Mouse (Mus musculus) right cerebral cortex, postnatal 14 days (tissue): Measurements from ENCODE around the gene Csrp1.

Experiments
- DNase-seq: peaks from one replicate; pipeline ENCODE4 v3.0.0; 2022

The Csrp1 gene

DNA sequence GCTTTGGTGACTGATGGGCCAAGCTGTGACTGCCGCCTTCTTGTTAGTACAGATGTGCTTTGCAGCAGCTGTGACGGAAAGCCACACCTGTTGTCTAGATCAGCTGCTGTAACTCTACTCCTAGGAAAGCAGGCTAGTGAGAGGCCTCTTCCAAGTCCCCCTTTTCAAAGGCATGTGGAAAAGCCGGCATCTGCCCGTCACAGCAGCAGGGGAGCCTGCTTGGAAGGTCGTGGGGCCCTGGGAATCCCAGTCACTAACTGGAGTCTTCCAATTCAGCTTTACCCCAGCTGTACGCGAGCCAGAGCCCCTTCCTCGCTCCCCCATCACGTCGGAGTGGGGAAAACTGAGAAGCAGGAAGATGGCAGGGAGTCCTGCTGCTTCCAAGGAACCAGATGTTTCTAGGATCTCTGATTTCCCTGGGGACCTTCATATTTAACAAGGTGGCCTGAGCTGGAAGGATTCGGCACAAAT, 21.4 kb upstream of the Csrp1 start:
- no peak for DNase-seq

DNA sequence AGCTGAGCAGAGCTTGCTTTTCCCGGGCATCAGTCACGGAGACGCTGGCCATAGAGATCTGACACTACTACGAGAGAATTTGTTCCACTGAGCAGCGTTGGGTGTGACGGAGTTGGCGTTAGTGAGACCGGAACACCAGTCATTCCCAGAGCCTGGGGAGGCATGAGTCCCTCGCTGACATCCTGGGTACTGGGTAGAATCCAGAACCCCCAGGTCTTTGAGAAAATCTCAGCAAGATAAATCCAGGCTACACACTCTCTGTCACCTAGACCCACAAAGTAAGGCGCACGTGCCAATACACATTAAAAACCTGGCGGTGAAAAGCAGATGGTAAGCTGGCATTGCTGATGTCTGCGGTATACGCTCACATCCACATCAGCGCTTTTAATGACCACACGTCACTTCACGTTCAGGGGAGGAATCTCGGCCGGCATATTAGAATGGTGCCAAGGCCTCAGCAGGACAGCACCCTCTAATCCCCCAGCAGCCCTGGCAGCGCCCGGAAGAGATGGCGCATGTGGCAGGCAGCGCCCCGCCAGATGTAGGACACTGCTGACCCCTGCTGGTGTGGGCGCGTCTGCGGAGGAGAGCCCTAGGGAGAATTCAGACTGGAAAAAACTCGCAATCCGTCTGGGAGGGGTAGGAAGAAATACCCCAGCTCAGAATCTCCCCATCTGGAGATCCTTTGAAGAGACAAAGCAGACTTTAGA, 20.7 kb upstream of the Csrp1 start:
- peak; percentile 79 for DNase-seq

DNA sequence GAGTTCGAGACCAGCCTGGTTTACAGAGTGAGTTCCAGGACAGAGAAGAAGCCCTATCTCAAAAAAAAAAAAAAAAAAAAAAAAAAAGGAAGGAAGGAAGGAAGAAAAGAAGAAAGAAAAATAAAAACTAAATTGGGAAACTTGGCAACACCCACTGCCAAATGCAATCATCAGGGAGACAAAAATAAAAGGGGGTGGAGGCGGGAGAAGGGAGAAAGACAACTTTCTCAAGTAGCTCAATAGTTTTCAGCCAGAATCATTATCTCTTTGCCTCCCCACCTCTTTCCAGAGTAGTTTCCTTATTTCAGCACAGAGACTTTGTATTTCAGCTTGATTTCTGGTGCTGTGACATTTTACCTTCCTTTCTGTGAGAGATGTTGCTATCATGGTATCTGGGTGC, 20.0 kb upstream of the Csrp1 start:
- no peak for DNase-seq

- peak; percentile 87 for DNase-seq
Measured at GRCm38 (mm10) chr1:135700605-135701004, 19.3 kb upstream of the Csrp1 start.

DNA sequence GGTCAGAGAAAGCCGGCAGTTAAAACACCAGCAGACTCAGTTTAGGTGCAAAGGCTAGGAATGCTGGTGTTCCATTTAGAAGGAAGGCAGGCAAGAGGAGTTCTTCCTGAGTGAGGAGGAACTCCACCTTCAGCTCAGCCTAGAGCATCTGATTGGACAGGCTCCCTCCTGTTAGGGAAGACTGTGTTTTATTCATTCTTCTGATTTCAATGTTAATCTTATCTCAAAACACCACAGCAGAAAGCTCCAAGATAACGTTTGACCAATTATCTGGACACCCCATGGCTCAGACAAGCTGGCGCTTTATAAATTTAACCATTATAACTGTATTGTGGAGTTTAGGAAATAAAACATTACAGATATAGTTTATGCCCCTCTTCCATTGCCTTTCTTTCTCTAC, 18.5 kb upstream of the Csrp1 start:
- no peak for DNase-seq

DNA sequence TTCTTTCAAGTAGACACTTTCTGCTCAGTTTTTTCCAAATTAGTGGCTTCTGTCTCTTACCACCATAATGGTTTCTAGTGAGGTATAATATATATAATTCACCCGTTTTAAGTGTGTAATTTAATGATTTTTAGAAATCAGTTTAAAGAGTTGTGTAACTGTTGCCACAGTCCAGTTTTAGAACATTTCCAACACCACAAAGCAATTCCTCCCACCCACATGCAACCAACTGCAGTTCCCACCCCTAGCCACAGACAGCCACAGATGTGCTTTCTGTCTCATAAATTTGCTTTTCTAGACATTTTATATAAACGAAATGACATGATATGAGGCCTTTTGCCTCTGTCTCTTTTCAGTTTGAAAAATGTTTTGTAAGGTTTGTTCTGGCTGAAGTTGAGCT, 17.1 kb upstream of the Csrp1 start:
- DNase-seq = no peak

- no peak for DNase-seq
Measured at GRCm38 (mm10) chr1:135704317-135704821, 15.5 kb upstream of the Csrp1 start.

DNA sequence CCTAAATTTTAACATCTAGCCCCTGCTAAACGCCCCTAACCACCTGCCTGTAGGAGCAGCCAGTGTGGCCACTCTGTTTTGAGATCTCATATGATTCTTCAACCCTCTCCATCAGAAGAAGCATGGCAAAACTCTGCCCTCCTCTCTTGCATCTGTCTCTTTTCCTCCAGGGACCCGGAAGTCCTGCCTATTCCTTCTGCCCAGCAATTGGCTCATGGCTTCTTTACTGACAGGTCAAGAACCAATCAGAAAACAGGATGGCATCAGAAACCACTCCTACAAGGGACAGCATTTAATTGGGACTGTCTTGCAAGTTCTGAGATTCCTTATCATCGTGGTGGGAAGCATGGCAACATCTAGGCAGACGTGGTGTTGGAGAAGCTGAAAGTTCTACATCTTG, 11.5 kb upstream of the Csrp1 start:
- DNase-seq = no peak

- no peak for DNase-seq
Measured at GRCm38 (mm10) chr1:135711126-135711525, 8.7 kb upstream of the Csrp1 start.

DNA sequence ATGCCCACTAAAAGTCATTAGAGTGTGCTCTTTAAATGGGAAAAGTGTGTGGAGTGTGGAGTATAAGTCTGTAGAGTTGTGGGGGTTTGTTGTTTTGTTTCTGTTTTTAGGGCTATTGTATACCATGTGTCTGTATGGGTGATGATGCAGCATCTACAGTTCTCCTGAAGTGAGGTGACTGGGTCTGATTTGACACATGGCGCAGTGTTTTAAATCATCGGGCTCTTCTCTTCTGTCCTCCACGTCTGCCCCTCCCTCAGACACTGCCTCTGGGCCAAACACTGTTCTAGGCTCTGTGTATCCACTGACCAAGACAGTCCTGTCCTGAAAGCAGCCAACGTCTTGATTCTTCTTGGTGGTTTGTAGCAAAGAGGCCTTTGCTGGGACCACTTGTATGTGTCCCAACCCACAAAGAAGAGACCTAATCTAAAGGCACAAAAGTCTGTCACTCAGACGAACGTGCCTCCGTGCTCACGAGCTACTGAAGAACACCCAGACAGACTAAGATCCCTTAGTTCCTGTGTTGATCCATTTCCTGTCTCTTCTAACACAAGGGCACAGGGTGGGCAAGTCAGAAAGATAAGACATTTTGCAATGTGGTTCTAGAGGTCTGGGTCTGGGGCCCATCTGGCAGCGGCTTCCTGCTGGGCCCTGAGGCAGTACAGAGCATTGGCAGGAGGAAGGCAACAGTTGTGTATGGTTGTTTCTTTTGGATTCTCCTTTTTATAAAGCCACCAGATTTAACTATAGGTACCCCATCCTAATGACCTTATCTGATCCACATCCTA, 5.6 kb upstream of the Csrp1 start:
- DNase-seq = no peak

- no peak for DNase-seq
Measured at GRCm38 (mm10) chr1:135714901-135715609, 4.8 kb upstream of the Csrp1 start.

GRCm38 (mm10) chr1:135719486-135719885, 375 bp upstream of the Csrp1 start:
- DNase-seq = peak; percentile 56

- no peak for DNase-seq
Measured at GRCm38 (mm10) chr1:135723016-135723415, 3.2 kb downstream of the Csrp1 start.

- no peak for DNase-seq
Measured at GRCm38 (mm10) chr1:135724134-135724533, 4.3 kb downstream of the Csrp1 start.

DNA sequence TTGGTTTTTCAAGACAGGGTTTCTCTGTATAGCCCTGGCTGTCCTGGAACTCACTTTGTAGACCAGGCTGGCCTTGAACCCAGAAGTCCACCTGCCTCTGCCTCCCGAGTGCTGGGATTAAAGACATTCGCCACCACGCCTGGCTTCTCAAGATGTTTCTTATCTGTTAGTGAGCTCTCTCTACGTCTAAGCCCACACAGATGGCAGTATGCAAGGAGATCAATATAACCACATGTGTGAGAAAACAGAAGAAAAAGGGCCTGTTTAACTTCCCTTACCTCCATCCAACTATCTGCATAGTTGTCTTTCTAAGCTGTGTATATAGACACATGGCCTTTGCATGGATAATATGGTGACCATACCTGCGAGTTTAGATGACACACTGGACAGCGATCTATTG, 5.5 kb downstream of the Csrp1 start:
- no peak for DNase-seq

DNA sequence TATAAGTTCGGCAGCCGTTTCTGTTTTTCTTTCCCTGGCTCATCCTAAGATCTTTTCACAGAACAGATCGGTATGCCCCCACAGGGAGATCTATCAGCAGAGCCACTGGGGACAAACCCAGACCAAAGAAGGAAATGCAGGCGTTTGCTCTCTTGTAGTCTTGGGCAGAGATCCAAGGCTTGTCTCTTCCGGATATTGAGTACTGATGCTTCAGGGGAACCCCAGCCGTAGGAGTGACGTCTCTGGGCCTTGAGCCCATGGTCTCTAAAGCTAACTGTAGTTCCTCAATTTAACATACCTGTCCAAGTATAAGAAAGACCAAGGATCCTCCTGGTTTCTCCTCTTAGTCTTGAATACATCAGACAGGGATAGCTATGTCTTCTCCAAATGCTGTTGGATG, 6.1 kb downstream of the Csrp1 start:
- no peak for DNase-seq

- peak; percentile 81 for DNase-seq
Measured at GRCm38 (mm10) chr1:135728631-135729366, 8.9 kb downstream of the Csrp1 start.

DNA sequence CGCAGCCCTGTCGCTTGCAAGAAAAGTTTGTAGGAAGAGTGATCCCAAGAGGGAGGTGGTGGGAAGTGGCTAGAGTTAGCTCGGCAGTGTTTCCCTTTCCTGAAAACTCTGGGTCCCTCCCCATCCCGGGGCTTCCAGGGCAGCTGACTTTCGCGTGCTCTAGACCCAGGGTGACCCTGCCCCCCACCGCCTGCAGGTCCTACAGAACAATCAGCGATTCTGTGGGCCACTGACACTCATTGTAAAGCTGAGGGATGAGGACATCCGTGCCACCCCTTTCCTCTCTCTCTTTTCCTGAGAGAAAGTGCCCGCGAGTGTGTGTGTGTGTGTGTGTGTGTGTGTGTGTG, 9.5 kb downstream of the Csrp1 start:
- no peak for DNase-seq

DNA sequence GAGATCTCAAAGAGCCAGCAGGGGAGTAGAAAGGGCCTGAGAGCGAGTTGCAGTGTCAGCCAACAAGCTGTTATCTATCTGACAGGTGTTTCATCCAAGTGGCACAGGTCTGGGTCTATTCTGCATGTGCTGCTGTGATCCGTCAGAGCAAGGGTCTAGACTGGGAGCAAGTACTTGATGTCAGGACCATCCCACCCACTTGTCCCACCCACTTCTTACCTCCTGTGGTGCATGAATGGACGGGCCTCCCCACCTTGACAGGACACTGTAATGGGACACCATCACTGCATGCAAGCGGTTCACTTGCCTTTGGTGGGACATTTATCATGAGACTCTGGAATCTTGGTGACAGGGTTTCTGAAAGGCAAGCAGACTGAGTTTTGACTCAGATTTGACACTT, 10.0 kb downstream of the Csrp1 start:
- DNase-seq = no peak

DNA sequence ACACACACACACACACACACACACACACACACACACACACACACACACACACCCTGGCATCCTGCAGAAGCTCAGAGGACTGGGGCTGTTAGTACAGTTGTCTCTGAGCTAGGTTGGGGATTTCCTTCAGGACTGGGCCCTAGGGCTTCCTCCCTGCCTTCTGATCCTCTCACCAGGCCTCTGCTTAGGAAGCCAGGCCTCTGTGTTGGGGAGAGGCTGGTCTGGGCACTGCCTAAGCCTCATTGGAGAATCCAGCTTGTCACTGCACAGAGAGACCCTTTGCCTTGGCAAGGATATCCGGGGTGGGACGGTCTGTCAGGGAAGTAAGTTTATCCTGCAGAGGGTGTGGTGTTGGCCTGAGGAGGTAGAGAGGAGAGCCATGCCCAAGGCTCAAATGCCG, 10.4 kb downstream of the Csrp1 start:
- no peak for DNase-seq

GRCm38 (mm10) chr1:135731393-135731792, 11.5 kb downstream of the Csrp1 start:
- no peak for DNase-seq

- no peak for DNase-seq
Measured at GRCm38 (mm10) chr1:135731897-135732684, 12.2 kb downstream of the Csrp1 start.
